Comparison of ENCODE assay signal across 8 mouse cellular contexts in genomic region chr6:72635760-72636431, GRCm38 (mm10). TPM values are rescaled to one million over a fixed set of nuclear protein-coding genes. Genes with fewer than 3 reads are reported as not detected.
DNase-seq lines count a peak whose midpoint lies in the region; TF ChIP-seq lines count a peak whose summit lies in the region.

No protein-coding gene starts in this region.

- peaks cover 28% of the 10 kb centered on the region for H3K36me3 ChIP-seq in hindbrain, embryonic 10.5 days

- no peaks in the 10 kb centered on the region for H3K9me3 ChIP-seq in hindbrain, embryonic 10.5 days

- TF ChIP-seq CTCF in bone marrow macrophage, adult 2 months (IDR thresholded peaks at IDR 0.05; ENCODE audit: low read depth, low read length): peak; percentile 69
- peak; percentile 89 for TF ChIP-seq CTCF in layer of hippocampus, adult 2 months (conservative IDR thresholded peaks at IDR 0.05)

- peak; percentile 59 for DNase-seq in left cerebral cortex, adult 18-20 months (ENCODE audit: low spot score in 2 of 2)
- DNase-seq in left cerebral cortex, adult 11 months (ENCODE audit: low spot score): no peak
- peak; percentile 80 for DNase-seq in forelimb bud, embryonic 11.5 days (ENCODE audit: low read depth, low spot score)
- peak; percentile 60 for DNase-seq in hindbrain, embryonic 10.5 days (ENCODE audit: low spot score)
- DNase-seq in layer of hippocampus, adult 2 months (ENCODE audit: low spot score in 2 of 2): peak; percentile 47 to 69
- peak; percentile 80 for DNase-seq in lung, postnatal 14 days
- peak; percentile 45 for DNase-seq in retina, postnatal 7 days (ENCODE audit: low read depth, low spot score)

- H3K4me1 ChIP-seq in bone marrow macrophage, adult 2 months (ENCODE audit: control insufficient read depth, insufficient read depth, low read length): no peaks in the 10 kb centered on the region
- peaks cover 8% of the 10 kb centered on the region; the same call in 1 of the 2 replicates for H3K4me1 ChIP-seq in hindbrain, embryonic 10.5 days (replicated peaks)

- H3K4me3 ChIP-seq in bone marrow macrophage, adult 2 months (ENCODE audit: insufficient read depth, low read length): no peak overlapping the region
- no peak overlapping the region for H3K4me3 ChIP-seq in hindbrain, embryonic 10.5 days
- H3K4me3 ChIP-seq in layer of hippocampus, adult 2 months: no peak overlapping the region

- no peaks in the 10 kb centered on the region for H3K27me3 ChIP-seq in hindbrain, embryonic 10.5 days (ENCODE audit: insufficient read depth, poor library complexity, severe bottlenecking)

- no peak for TF ChIP-seq POLR2A in bone marrow macrophage, adult 2 months (IDR thresholded peaks at IDR 0.05; ENCODE audit: borderline replicate concordance, low read depth, low read length)

- no peak overlapping the region for H3K27ac ChIP-seq in bone marrow macrophage, adult 2 months (ENCODE audit: insufficient read depth, low read depth, low read length)
- peak overlapping the region; percentile 45; the same call in 1 of the 2 replicates for H3K27ac ChIP-seq in hindbrain, embryonic 10.5 days
- no peak overlapping the region for H3K27ac ChIP-seq in layer of hippocampus, adult 2 months

- 53% methylated on average over 12 of the region's 12 CpGs for WGBS in hindbrain, embryonic 10.5 days

RNA-seq across cellular contexts. Expression of gene Tgoln1, which starts 19.1 kb away (rescaled TPM):
- total RNA-seq in left cerebral cortex, adult 18-20 months (2021): 100 to 1,000 TPM in 1 of 2 experiments, 10 to 100 TPM in 1; 97.3 to 102 TPM
- polyA plus RNA-seq in bone marrow macrophage, adult 2 months (2012; ENCODE audit: insufficient read depth, insufficient read length, missing spikeins): 80.0 and 87.9 TPM in 2 replicates
- polyA plus RNA-seq in hindbrain, embryonic 10.5 days (2016; fragmentation: Nextera tagmentation; extraction: Ambion mirVana): 32.7 and 34.7 TPM in 2 replicates
- total RNA-seq in layer of hippocampus, adult 2 months (2021): 10 to 100 TPM; 87.9 to 88.2 TPM

RNA-seq across cellular contexts. Expression of gene Retsat, which starts 37.6 kb away (rescaled TPM):
- 10 to 100 TPM; 50.1 to 60.4 TPM for total RNA-seq in left cerebral cortex, adult 18-20 months (2021)
- 15.7 and 21.3 TPM in 2 replicates for polyA plus RNA-seq in bone marrow macrophage, adult 2 months (2012; ENCODE audit: insufficient read depth, insufficient read length, missing spikeins)
- polyA plus RNA-seq in hindbrain, embryonic 10.5 days (2016; fragmentation: Nextera tagmentation; extraction: Ambion mirVana): 7.7 and 8.5 TPM in 2 replicates
- total RNA-seq in layer of hippocampus, adult 2 months (2021): 10 to 100 TPM; 54.3 to 58.3 TPM

RNA-seq across cellular contexts. Expression of gene Elmod3, which starts 37.7 kb away (rescaled TPM):
- total RNA-seq in left cerebral cortex, adult 18-20 months (2021): 10 to 100 TPM; 22.6 to 23.1 TPM
- 12.0 and 12.6 TPM in 2 replicates for polyA plus RNA-seq in bone marrow macrophage, adult 2 months (2012; ENCODE audit: insufficient read depth, insufficient read length, missing spikeins)
- 13.7 and 15.7 TPM in 2 replicates for polyA plus RNA-seq in hindbrain, embryonic 10.5 days (2016; fragmentation: Nextera tagmentation; extraction: Ambion mirVana)
- total RNA-seq in layer of hippocampus, adult 2 months (2021): 10 to 100 TPM; 25.4 to 25.8 TPM
